Mouse (Mus musculus) stomach, embryonic 16.5 days (tissue): Measurements from ENCODE around the gene Stmn1. TPM values are rescaled to one million over a fixed set of nuclear protein-coding genes. Genes with fewer than 3 reads are reported as not detected.

Experiments used
- ATAC-seq: fragments of 200-750 bp; cut with Nextera tagmentation; 2 replicates; pipeline ENCODE4 v1.8.0; 2017; ENCODE audit warnings: moderate number of reproducible peaks, moderate TSS enrichment; ENCODE audit not compliant: insufficient read depth, low FRiP score
- H3K27ac ChIP-seq: fragments of 300-500 bp; sonication (generic); 2 replicates; pipeline ENCODE4 v1.5.1; 2014; ENCODE audit warnings: low read length
- H3K27me3 ChIP-seq: fragments of 300-500 bp; sonication (generic); 2 replicates; pipeline ENCODE4 v1.6.1; 2014; ENCODE audit warnings: low read length, control low read depth, mixed read lengths; ENCODE audit not compliant: control insufficient read depth, insufficient read depth
- H3K36me3 ChIP-seq: fragments of 300-500 bp; sonication (generic); 2 replicates; pipeline ENCODE4 v1.6.1; 2014; ENCODE audit warnings: low read length; ENCODE audit not compliant: control insufficient read depth, insufficient read depth
- H3K4me1 ChIP-seq: fragments of 300-500 bp; sonication (generic); 2 replicates; pipeline ENCODE4 v1.6.1; 2014; ENCODE audit warnings: low read length, control low read depth, mixed read lengths; ENCODE audit not compliant: control insufficient read depth, insufficient read depth
- H3K4me2 ChIP-seq: fragments of 300-500 bp; sonication (generic); 2 replicates; pipeline ENCODE4 v1.6.1; 2014; ENCODE audit warnings: low read depth, low read length, mixed read lengths
- H3K4me3 ChIP-seq: fragments of 300-500 bp; sonication (generic); replicated peaks from 2 replicates; pipeline ENCODE4 v1.5.1; 2014; ENCODE audit warnings: mild to moderate bottlenecking, low read length
- H3K9ac ChIP-seq: fragments of 300-500 bp; sonication (generic); 2 replicates; pipeline ENCODE4 v1.6.1; 2014; ENCODE audit warnings: low read length
- H3K9me3 ChIP-seq: fragments of 300-500 bp; sonication (generic); replicated peaks from 2 replicates; pipeline ENCODE4 v1.6.1; 2016; ENCODE audit warnings: low read length, control low read depth; ENCODE audit not compliant: control insufficient read depth
- WGBS: fragments of 180-500 bp; shearing (Covaris S2); extraction: QIAGEN DNeasy Blood & Tissue Kit; methylation state at CpG from one replicate; pipeline ENCODE4 v1.1.7; 2014; 5-methylcytosine and 5-hydroxymethylcytosine counted together
- microRNA-seq: library from miRNA; unstranded; fragments of <30 nt; microRNA quantifications from one replicate; pipeline ENCODE4, GENCODE M21; 2016
- polyA plus RNA-seq: library from polyadenylated mRNA; unstranded; fragments of >200 nt; fragmentation: Nextera tagmentation; extraction: Ambion mirVana; gene quantifications from 2 replicates; pipeline ENCODE4 v1.2.1, GENCODE M21; 2015

Gene Stmn1
- polyA plus RNA-seq, 1 experiment from 2014 or later = 1,153 TPM

DNA sequence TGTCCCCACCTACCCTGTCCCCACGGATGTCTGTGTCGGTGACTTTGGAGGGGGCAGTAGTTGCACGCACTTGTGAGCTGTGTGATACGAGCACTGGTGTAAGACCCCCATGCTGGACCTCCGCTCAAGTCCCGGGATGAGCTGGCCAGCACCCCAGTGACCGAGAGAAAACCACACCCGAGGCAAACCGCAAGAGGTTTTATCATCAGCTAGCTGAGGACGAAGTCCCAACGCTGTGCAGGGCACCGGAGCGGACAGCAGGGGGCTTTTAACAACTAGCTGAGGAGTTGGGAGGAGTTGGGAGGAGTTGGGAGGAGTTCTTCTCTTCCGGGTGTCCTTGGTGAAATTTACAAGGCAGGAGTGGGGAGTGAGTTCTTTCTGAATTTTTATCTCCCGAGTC lies 44.7 kb downstream of the Stmn1 start:
- Histone ChIP-seq H3K9me3 (no peaks in the 10 kb centered on the region), H3K36me3 (no peaks in the 10 kb centered on the region), H3K27ac (no peak overlapping the region; the same call in 1 of the 2 replicates), H3K27me3 (no peaks in the 10 kb centered on the region), H3K9ac (peak overlapping the region; percentile 52), H3K4me1 (peaks cover 18% of the 10 kb centered on the region), H3K4me2 (peak overlapping the region; percentile 88), H3K4me3 (peak overlapping the region; percentile 25)
- WGBS = 14% methylated on average over 15 of the region's 15 CpGs
- no peak for ATAC-seq

- 74% methylated on average over 11 of the region's 11 CpGs for WGBS
- no peak overlapping the region for H3K4me3 ChIP-seq
- no peak overlapping the region for H3K9ac ChIP-seq
- no peaks in the 10 kb centered on the region for H3K27me3 ChIP-seq
- no peak overlapping the region for H3K4me2 ChIP-seq
- no peaks in the 10 kb centered on the region for H3K9me3 ChIP-seq
- H3K4me1 ChIP-seq = peaks cover 18% of the 10 kb centered on the region
- no peaks in the 10 kb centered on the region for H3K36me3 ChIP-seq
- peak overlapping the region; percentile 57; the same call in 1 of the 2 replicates for H3K27ac ChIP-seq
- ATAC-seq = no peak
Observed at GRCm38 (mm10) chr4:134514309-134514930, 46.3 kb downstream of the Stmn1 start.

- peaks cover 2% of the 10 kb centered on the region; the same call in 1 of the 2 replicates for H3K36me3 ChIP-seq
Observed at GRCm38 (mm10) chr4:134515614-134516013, 47.5 kb downstream of the Stmn1 start.

DNA sequence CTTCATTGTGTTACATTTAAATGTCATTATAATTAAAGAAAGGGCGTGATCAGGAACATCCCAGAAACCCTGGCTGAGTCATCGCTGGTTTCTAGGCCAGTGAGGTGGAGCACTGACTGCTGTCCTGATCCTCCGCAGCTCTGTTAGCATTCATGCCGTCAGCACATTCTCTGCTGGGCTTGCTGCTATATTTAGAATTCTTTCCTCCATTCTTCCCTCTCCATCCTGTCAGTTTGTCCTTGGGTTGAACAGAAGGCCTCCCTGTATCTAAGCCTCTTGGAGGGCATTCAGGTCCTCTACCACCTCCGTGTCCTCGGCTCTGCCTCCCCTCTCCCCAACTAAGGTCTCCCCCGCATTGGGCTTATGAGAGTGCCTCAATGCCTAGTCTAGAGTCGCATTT lies 48.9 kb downstream of the Stmn1 start:
- Histone ChIP-seq H3K36me3 (peaks cover 4% of the 10 kb centered on the region; the same call in 1 of the 2 replicates), H3K27me3 (no peaks in the 10 kb centered on the region), H3K9ac (no peak overlapping the region; the same call in 1 of the 2 replicates), H3K4me1 (peaks cover 15% of the 10 kb centered on the region), H3K27ac (peak overlapping the region; percentile 83), H3K4me3 (no peak overlapping the region), H3K4me2 (no peak overlapping the region; the same call in 1 of the 2 replicates), H3K9me3 (no peaks in the 10 kb centered on the region)
- 61% methylated on average over 8 of the region's 8 CpGs for WGBS
- ATAC-seq = peak; percentile 65; the same call in 1 of the 2 replicates

More at GRCm38 (mm10) chr4:134515614-134516013, 47.5 kb downstream of the Stmn1 start:
- 0 out of 2 replicates have a peak overlapping the region, but pooled peaks have one; percentile 5 for H3K9ac ChIP-seq
- WGBS = 81% methylated on average over 7 of the region's 7 CpGs
- no peaks in the 10 kb centered on the region for H3K27me3 ChIP-seq
- H3K27ac ChIP-seq = no peak overlapping the region
- H3K9me3 ChIP-seq = no peaks in the 10 kb centered on the region
- H3K4me3 ChIP-seq = no peak overlapping the region
- no peak overlapping the region for H3K4me2 ChIP-seq
- no peak for ATAC-seq
- peaks cover 18% of the 10 kb centered on the region for H3K4me1 ChIP-seq

GRCm38 (mm10) chr4:134517719-134518118 lies 49.6 kb downstream of the Stmn1 start:
- no peak overlapping the region for H3K4me2 ChIP-seq
- ATAC-seq = no peak
- WGBS = 83% methylated on average over 10 of the region's 10 CpGs
- H3K4me1 ChIP-seq = peaks cover 11% of the 10 kb centered on the region
- H3K9me3 ChIP-seq = no peaks in the 10 kb centered on the region
- no peak overlapping the region for H3K9ac ChIP-seq
- peaks cover 4% of the 10 kb centered on the region; the same call in 1 of the 2 replicates for H3K36me3 ChIP-seq
- H3K27ac ChIP-seq = peak overlapping the region; percentile 83; the same call in 1 of the 2 replicates
- no peak overlapping the region for H3K4me3 ChIP-seq
- H3K27me3 ChIP-seq = no peaks in the 10 kb centered on the region

DNA sequence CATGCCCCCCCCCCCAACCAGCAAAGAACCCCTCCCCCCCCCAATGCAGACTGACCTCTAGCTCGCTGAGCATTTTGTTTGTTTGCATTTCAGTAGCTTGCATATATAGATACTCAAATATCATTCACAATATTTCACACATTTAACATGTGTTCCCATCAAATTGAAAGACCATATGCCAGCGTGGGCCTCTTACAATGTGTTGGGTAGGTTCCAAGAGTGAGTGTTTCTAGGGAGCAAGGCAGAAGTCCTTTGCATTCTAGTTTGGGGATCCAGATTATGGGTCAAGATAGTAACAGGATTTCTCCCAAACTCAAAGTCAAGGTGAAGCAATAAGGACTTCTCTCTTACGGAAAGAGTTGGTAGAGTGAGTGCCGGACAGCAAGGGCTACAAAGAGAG lies 50.4 kb downstream of the Stmn1 start:
- Histone ChIP-seq H3K27ac (no peak overlapping the region), H3K4me2 (no peak overlapping the region), H3K4me1 (peaks cover 10% of the 10 kb centered on the region), H3K36me3 (peaks cover 4% of the 10 kb centered on the region; the same call in 1 of the 2 replicates), H3K27me3 (no peaks in the 10 kb centered on the region), H3K9ac (no peak overlapping the region), H3K4me3 (no peak overlapping the region), H3K9me3 (no peaks in the 10 kb centered on the region)
- 89% methylated on average over 4 of the region's 4 CpGs for WGBS
- no peak for ATAC-seq

GRCm38 (mm10) chr4:134519281-134519680 lies 51.2 kb downstream of the Stmn1 start:
- Histone ChIP-seq H3K9me3 (no peaks in the 10 kb centered on the region), H3K36me3 (peaks cover 4% of the 10 kb centered on the region; the same call in 1 of the 2 replicates), H3K4me2 (no peak overlapping the region), H3K9ac (no peak overlapping the region), H3K4me1 (peaks cover 10% of the 10 kb centered on the region), H3K27me3 (no peaks in the 10 kb centered on the region), H3K27ac (no peak overlapping the region), H3K4me3 (no peak overlapping the region)
- no peak for ATAC-seq

Small RNAs within 50 kb of the gene (microRNA-seq; reads per million reads assigned to microRNA genes)
- 2.2 reads per million, percentile 9 among the genes with 10 or more reads in this experiment for gene Gm23634

Other genes with a start within 250 kb of the Stmn1 start
- 0.30 and 0.55 TPM in 2 replicates for gene Catsper4, start 240.9 kb upstream of the Stmn1 start, polyA plus RNA-seq
- 10.7 and 13.4 TPM in 2 replicates for gene Cnksr1, start 229.9 kb upstream of the Stmn1 start, polyA plus RNA-seq
- gene E130218I03Rik, start 224.7 kb upstream of the Stmn1 start, polyA plus RNA-seq = 0.26 and 0.45 TPM in 2 replicates
- gene Zfp593, start 222.7 kb upstream of the Stmn1 start, polyA plus RNA-seq = 12.9 and 13.0 TPM in 2 replicates
- not detected in 2 replicates for gene Gm30191, start 221.4 kb upstream of the Stmn1 start, polyA plus RNA-seq
- 3.2 and 3.5 TPM in 2 replicates for gene Grrp1, start 214.2 kb upstream of the Stmn1 start, polyA plus RNA-seq
- gene Pdik1l, start 180.4 kb upstream of the Stmn1 start, polyA plus RNA-seq = 17.7 and 19.0 TPM in 2 replicates
- 0.37 and 1.4 TPM in 2 replicates for gene Trim63, start 153.2 kb upstream of the Stmn1 start, polyA plus RNA-seq
- gene Slc30a2, start 125.1 kb upstream of the Stmn1 start, polyA plus RNA-seq = 0.91 and 1.1 TPM in 2 replicates
- gene Extl1, start 84.5 kb upstream of the Stmn1 start, polyA plus RNA-seq = 1.7 and 2.1 TPM in 2 replicates
- gene Pafah2, start 72.0 kb upstream of the Stmn1 start, polyA plus RNA-seq = 24.7 and 24.8 TPM in 2 replicates
- gene Paqr7, start 28.4 kb downstream of the Stmn1 start, polyA plus RNA-seq = 11.7 and 12.0 TPM in 2 replicates
- gene Aunip, start 42.7 kb downstream of the Stmn1 start, polyA plus RNA-seq = 10.0 and 11.8 TPM in 2 replicates
- gene Mtfr1l, start 67.1 kb downstream of the Stmn1 start, polyA plus RNA-seq = 89.1 and 95.1 TPM in 2 replicates
- 7.9 and 8.0 TPM in 2 replicates for gene Selenon, start 83.8 kb downstream of the Stmn1 start, polyA plus RNA-seq
- gene Man1c1, start 236.0 kb downstream of the Stmn1 start, polyA plus RNA-seq = 1.3 and 1.6 TPM in 2 replicates